Mouse (Mus musculus): ENCODE results near the gene Endou.

The Endou gene

DNA sequence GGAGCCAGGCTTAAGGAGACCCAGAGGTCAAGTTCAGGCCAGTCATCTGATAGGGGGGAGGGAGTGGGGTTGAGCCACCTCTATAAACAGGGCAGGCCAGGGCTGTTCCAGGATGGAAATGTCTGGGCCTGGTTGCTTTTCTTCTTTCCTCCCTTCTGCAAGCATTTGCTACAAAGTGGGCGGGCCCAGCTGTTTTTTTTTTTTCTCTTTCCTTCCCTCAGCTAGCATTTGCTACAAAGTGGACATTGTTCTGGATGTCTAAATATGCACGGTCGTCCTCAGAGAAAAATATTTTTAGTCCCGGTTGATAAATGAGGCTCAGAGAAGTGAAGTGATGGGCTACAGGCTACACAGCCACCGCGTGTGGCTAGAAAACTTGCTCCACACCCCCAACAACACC, 23.3 kb upstream of the Endou start:
- peak in 1 of 2 experiments; percentile 64 for DNase-seq

DNA sequence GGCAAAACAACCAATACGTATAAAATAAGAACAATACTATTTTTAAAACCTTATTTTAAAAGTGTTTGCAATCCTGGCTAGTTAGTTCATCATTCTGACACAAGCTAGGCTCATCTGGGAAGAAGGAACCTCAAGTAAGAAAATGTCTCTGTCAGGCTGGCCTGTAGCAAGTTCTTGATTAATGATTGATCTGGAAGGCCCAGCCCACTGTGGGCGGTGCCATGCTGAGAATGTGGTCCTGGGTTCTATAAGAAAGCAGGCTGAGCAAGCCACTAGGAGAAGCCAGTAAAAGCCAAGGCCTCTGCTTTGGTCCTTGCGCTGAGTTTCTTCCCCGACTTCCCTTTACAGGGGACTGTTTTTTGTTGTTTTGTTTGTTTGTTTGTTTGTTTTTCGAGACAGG, 21.4 kb upstream of the Endou start:
- peak; percentile 54 to 67 for DNase-seq

DNA sequence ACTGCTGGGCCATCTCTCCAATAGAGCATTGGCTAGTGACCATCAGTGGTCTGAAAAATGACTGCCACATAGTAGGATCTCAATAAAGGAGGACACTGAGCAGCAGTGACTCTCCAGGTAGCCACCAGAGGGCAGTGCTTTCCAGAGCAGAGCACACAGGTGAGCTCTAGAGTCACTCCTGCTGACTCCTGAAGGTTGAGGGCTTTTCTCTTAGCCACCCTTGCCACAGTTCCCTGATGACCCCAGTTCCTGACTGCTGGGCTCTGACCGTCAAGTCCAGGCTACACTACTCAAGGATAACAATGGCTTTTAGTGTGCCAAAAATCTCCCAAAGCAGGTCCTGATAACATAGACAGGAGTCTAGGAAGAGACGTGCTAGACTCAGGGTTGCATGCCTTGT, 20.5 kb upstream of the Endou start:
- DNase-seq, result peak; percentile 44 to 50

DNA sequence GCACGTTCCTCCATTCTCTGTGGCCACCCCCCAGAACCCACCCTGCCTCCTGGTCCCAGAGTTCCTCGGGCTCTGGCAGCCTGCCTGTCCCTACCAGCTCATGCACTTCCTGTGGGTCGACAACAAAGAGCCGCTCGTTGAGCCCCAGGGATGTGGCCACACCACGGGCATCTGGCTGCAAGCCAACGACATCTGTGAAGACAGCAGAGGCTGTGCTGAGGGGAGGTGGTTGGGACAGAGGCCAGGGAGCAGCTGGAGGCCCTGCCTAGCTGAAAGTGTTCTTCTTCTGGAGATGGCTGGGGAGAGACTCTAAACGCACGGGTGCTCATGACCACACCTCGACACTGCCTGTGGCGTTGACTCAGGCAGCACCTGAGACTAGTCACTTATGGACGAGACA, 19.6 kb upstream of the Endou start:
- peak; percentile 90 to 94 for DNase-seq

DNA sequence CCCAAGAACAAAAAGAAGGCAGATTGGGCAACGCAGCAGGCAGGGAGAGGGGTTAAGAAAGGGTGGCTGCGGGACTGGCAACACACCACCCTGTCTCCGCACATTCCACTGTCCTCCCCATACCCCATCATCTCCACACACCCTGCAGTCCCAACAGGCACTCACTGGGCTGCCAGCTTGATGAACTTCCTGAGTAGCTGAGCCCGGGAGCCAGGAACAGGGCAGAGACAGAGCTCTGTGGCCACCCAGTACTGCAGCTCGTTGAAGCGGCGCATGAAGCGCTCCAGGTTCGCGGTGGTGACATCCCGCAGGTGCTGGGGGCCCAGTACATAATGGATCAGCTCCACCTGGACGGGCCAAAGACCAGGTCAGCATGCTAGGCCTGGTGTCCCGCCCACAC, 18.7 kb upstream of the Endou start:
- no peak for DNase-seq

DNA sequence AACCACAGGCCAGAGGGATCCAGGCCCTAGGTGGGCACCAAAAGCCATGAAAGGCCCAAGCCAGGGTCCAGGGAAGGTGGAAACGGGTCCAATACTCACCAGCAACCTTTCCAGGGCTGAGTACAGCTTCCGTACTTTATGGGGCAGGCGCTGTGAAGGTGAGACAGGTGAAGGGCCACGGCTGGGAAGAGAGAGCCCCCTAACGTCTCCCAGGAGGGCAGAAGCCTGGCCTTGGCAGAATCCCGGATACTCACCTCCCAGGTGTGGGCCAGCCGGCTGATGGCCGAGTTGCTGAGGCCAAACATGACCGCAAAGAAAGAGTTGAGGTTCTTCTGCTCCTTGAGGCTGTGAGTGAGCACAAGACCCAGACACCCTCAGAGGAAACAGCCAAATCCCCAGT, 18.3 kb upstream of the Endou start:
- DNase-seq, result no peak

DNA sequence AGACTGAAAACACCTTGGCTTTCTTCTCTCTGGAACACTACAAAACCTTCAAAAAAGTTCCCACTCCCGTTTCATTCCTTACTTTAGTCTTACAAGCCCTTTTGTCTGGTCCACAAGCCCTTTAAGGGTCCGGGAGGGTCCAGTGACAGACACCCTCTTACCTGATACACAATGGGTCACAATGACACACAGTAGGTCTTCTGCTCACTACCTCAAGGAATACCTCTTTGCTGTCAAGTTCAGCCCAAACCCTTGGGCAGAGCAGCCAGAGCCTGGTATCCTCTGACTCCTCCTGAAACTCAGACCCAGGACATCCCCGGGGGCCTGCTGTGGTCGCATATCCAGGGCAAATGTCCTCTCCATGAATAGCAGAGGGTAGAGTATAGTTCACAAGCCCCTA, 17.8 kb upstream of the Endou start:
- no peak for DNase-seq

DNA sequence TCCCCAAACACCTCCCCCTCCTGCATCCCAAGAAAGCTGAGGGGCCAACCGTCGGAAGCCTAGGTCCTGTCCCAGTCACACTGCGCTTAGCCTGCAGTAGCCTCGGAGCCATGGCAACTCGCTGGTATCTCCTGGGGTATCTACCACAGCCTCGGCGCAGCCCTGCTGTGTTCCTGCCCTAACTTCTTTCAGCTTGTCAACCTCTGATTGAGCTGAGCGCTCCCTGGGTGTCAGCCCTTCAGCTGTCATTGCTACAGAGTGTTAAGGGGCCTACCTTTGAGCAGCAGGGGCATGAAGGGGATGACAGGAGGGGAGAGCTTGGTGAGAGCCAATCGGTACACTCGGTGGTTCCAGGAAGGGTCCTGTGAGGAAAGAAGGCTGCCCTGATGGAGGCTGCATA, 17.2 kb upstream of the Endou start:
- DNase-seq, result no peak

DNA sequence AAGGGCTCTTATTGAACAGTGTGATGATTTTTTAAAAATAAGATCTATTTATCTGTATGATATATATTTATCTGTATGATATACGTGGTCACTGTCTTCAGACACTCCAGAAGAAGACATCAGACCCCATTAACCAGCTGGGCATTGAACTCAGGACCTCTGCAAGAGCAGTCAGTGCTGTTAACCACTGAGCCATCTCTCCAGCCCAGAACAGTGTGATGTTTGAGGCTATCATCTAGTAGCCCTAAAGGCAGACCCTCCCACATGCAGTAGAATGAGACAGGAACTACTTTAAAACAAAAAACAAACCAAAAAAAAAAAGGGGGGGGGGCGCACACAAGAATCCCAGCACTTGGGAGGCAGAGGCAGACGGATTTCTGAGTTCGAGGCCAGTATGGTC, 16.3 kb upstream of the Endou start:
- no peak for DNase-seq

DNA sequence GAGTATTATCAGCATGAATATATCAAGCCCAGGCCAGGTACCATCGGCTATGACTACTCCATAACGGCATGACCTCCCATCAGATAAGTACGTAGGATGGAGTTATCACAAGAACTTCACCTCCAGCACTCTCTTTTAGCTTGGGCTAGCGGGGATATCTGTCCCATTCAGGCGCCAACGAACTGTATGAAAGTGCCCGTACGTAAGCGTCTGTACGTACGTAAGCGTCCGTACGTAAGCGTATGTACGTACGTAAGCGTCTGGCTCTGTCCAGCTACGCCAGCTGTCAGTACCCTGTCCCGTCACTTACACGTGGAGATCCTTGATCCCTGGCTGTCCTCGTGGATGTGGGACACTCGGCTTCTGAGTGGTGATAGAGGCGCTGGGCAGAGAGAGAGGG, 15.6 kb upstream of the Endou start:
- no peak for DNase-seq

DNA sequence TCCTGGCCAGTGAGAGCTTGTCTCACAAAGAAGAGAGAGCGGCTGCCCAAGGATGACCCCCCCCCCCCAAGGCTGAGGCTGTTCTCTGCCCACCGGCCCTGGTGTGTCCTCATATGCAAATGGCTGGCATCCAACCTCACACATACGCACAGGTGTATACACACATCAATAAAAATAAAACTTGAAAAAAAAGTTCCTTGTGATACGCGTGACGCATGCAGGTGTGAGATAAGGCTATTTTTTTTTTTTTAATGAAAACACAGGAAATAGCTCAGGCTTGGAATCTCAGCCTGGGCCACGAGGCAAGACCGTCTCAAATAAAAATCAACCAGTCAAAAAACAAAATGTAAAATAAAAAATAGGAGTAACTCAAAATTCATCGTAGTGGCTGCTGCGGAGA, 15.1 kb upstream of the Endou start:
- no peak for DNase-seq

DNA sequence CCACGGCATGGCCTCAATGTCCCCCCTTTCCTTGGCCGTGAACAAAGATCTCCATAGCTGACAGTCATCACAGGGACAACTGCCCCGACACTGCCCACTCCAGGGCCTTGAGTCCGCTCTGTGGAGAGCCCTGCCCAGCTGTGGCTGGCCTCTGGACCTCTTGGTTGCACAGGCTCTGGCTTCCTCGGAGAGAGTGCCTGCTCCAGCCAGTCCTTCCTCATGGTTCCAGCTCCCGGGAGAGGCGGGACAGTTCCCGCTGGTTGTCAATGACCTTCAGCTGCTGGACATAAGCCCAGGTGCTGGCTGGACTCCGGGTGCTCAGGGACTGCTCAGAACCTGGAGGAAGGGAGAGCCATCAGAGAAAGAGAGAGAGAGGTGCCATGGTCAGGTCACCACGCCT, 14.2 kb upstream of the Endou start:
- DNase-seq, result peak; percentile 86 to 94

DNA sequence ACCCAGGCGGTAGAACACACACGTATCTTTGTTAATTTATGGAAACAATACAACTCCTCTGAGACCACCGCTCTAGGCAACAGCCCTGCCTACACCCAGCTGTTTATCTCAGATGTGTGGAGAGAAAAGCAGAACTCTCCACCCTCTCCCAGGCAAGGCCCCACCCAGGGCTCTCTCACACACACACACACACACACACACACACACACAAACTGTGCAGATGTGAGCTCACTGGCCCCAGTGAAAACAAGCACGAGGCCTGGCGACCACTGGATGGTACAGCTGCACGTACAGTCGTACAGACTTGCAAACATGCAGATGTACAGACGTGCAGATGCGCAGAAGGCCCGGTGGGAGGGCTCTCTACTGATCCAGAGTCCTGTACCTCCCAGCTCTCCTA, 13.8 kb upstream of the Endou start:
- no peak for DNase-seq

DNA sequence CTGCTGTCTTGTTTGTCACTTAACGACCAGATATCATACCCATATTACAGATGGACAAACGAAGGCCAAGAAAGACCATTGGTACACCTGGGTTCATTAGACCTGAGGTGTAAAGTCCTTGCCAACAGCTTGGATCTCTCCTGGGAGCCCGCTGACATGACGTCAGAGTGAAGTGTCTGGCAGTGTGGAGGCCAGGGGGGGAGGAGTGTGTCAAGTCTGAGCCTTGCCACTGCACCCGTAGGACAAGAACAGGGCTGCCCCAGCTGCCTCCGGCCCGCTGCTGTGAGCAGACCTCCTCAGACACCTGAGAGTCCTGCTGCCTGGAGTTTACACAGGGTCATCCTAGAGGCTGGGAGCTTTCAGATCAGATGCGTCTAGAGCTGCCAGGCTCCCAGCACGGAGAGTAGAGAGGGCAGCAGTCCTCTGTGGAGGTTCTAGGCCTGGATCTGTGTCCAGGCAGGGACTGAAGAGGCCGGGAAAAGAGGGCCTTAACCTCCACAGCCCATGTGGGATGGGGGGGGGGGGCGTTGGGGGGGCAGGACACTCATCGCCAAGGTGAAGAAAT, 12.9 kb upstream of the Endou start:
- peak; percentile 23 to 74 for DNase-seq

DNA sequence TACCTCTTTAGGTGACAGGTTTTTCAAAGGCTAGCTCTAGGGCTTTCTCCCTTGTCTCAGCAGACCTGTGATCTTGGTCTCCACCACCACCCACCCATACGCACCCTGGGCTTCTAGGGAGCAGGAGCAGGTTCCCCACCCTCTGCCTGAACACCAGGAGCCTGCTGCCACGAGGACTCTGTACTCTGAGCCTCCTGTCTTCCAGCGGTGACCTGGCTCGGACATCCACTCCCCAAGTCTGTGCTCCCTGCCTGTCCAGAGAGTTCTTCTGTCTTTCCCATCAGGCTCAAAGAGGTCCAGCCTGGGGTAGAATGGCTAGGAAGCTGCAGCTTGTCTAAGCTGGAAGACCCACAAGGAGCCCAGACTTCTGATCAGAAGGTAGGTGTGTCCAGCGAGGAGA, 12.1 kb upstream of the Endou start:
- peak; percentile 25 to 73 for DNase-seq

DNA sequence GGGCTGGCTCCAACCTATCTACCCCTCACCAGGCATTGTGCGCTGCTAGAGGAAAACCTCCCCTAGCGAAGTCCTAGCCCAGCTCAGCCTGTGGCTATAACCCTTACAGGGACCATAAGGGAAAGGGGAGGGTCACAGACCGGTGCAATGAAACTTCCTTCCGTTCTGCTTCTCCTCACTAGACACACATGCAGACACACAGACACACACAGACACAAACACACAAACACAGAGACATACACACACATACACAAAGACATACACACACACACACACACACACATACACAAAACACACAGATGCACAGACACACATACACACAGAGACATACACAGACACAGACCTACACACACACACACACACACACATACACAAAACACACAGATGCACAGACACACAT, 11.5 kb upstream of the Endou start:
- no peak for DNase-seq

DNA sequence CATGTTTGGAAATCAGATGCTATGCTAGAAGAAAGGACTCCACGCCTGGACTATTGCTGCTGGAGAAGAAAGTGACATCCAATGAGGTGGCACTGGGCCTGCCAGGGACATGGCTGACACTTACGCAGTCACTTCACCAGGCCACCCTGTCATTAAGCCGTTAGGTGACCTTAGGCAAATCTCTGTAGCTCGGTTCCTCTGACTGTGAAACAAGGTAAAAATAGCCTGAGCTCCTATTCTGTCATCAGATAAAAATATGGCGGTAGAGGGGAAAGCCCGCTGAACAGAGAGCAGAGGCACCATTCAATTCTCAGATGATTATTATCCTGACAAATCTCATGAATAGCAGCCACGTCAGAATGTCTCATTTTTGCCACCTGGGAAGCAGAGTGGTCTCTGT, 10.9 kb upstream of the Endou start:
- DNase-seq, result peak in 1 of 2 experiments; percentile 34

DNA sequence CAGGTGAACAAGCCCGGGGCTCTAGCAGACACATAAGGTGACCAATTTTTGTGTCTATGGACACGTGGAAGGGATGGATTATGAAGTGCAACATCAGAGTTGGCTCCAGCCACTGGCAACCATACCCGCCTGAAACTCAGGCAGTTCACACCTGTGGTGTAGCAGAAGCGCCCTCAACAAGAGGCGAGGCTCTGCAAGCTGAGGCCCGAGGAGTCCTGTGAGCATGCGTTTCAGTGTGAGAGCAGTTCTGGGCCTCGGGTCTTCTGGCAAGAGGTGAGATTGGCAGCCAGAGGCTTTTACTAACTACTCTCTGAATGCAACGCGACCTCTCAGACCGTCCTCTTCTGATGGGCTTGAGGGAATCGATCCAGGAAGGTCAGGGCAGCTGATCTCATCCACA, 10.5 kb upstream of the Endou start:
- DNase-seq, result peak in 1 of 2 experiments; percentile 40

DNA sequence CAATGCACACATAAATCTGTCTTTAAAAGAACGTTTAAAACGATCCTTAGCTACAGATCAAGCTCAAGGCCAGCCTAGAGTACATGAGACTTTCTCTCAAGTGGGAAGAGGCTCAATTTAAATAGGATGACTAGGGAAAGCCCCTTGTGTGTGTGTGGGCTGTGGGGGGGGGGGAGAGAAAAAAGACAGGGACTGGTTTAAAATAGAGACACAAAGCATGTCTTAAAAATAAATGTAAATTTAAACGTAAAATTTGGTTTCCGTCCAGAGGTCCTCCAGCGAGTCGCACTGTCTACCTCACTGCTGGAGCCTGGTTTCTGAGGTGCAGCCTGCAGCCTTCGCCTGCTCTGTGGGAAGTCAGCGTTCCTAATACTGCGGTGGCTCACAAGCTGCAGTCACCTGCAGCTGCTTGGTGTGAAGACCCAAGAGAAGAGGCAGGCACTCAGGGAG, 9.2 kb upstream of the Endou start:
- peak in 1 of 2 experiments; percentile 35 for DNase-seq

DNA sequence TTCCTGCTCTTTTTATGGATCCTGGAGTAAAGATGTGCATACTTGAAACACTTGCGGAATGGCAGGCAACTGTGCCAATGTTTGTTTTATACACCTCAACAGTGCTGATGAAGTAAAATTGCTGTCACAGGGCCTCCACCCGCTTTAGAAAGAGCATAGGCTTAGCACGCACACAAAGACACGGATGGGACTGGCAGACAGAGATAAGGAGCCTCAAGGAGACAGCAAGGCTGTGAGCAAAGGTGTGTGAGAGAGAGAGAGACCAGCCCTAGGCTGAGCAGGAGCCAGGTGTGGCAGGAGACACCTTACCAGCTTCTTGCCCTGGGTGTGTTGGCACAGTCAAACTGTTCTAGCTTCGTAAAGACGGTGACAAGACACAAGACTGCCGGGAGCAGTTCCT, 7.8 kb upstream of the Endou start:
- peak in 1 of 2 experiments; percentile 32 for DNase-seq

DNA sequence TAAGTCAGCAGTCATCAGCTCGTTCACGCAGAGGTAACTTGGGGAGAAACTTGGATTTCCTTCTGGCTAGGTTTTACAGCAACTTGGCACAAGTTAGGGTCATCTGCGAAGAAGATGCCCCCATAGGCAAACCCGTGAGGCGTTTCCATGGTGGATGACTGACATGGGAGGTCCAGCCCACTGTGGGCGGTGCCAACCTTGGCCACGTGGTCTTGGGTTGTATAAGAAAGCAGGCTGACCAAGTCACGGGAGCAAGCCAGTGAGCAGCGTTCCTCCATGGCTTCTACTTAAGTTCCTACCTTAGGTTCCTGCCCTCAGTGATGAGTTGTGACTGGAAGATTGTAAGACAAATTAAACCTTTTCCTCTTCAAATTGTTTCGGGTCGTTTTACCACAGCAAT, 849 bp upstream of the Endou start:
- DNase-seq, result no peak

DNA sequence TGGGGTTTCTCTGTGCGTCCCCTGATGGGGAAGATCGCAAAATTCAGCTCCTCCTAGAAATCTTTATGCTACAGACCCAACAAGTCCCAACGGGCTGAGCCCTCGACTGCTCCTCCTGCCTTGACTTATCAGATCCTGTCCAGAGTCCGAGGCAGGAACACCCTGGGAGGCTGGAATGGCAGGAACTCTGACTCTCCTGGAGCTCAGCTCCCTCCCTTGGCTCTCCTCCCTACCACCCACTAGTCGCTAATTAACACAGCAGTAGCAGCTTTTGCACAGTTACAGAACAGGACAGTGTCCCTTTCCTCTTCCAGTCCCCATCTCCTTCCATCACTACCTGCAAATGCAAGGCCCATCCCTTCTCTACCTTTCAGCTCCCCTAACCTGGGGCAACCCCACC, 774 bp downstream of the Endou start:
- peak; percentile 57 to 87 for DNase-seq

DNA sequence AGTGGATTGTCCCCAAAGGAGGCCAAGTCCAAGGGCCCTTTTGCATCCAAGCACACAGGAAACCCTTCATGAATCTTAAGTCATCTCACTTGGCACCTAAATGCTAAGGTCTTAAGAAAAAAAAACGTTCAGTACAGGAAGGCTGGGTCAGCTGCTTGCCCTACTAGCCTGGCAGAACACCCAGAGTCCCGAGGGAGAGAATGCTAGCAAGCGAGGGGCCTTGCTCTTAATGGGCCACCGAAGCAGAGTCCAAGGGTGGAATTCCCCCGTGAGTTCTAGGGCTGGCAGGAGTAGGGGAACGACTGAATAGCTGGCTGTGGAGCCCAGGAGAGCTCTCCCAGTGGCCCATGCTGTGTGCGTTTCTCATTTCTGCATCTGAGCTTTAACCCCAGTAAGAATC, 2.3 kb downstream of the Endou start:
- peak; percentile 66 to 91 for DNase-seq

DNA sequence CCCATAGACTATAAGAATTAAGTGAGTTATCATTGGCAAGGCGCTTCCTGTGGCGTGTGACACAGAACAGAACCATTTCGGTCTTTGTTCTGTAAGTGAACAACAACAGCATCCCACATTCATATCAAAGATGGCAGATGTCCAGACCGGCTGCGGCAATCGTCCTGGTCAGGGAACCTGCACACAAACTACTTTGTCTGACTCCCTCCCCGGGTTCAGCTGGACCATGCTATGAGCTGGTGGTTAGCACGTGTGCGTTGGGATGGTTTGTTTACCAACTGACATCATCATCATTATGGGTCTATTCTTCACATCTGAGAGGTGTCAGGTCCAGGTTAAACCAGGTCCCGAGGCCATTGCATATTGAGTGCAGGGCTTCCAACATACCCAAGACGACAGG, 2.7 kb downstream of the Endou start:
- no peak for DNase-seq

DNA sequence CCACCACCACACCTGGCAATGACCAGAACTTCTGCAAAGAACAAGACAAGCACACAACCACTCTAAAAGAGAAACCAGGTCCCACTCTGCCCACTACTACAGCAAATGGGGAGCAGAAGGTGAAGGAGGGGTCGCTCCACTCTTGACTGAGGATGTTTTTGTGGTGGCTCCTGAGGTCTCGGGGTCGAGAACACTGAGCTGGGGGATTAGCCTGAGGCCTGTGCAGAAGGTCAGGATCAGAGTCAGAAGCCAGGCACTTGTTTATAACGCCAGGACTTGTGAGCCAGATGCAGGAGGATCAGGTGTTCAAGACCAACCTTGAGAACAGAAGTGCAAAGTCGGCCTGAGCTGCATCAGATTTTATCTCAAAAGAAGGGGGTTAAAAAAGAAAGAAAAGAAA, 3.6 kb downstream of the Endou start:
- no peak for DNase-seq

DNA sequence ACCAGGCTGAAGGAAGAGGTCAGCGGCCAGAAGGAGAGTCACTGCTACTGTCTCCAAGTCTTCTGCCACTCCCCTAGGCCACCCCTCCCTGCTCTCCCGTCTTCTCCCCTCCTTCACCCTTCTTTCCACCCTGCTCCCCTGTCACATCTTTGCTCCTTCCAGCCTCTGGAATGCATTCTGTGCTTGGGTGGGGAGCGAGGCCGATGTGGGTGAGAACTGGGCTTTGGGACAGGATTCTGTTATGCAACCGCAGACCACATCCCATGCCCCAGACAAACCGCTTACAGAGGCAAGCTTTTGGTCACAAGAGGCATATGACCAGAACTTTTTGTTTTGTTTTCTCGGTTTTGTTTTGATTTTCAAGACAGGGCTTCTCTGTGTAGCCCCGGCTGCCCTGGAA, 4.1 kb downstream of the Endou start:
- DNase-seq, result peak in 1 of 2 experiments; percentile 45
